ENCODE assay signal across 8 mouse cellular contexts in the genomic region with DNA sequence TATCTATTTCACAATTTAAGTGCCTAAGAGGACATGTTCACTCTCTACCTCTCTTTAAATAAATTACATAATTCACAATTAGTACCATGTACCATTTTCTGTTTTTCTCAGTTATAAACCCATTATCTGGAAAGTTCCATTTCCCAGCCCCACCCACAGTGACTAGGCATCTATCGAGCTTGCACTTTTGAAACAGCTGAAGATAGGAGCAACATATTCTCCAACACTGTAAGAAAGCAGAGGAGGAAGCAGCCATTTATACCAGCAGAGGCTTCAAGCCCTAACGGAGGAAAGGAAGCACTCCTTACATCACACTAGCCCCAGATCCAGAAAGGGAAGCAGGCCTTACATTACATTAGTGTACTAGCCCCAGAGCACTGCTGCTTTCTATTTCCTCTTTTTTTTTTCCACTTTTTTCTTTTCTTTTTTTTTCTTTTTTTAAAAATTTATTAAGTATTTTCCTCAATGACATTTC.
DNase-seq lines count a peak whose midpoint lies in the region; ATAC-seq and TF ChIP-seq lines count a peak whose summit lies in the region.

No protein-coding gene starts in this region.

- H3K9ac ChIP-seq in midbrain, embryonic 11.5 days (ENCODE audit: low read length): no peak overlapping the region

- TF ChIP-seq CTCF in bone marrow, adult 2 months (IDR thresholded peaks at IDR 0.05; ENCODE audit: control insufficient read depth, insufficient read depth, low read length): no peak

- no peak overlapping the region for H3ac ChIP-seq in myocyte (ENCODE audit: control insufficient read depth, insufficient read length)

- no peaks in the 10 kb centered on the region for H3K36me3 ChIP-seq in myocyte (ENCODE audit: control insufficient read depth, insufficient read depth)
- no peaks in the 10 kb centered on the region for H3K36me3 ChIP-seq in midbrain, embryonic 11.5 days (ENCODE audit: control insufficient read depth, insufficient read depth, low read length)

- peak; percentile 38 for ATAC-seq in inflammation-experienced regulatory T-cells, adult 6 months
- no peak for ATAC-seq in midbrain, embryonic 11.5 days (ENCODE audit: low FRiP score)

- no peaks in the 10 kb centered on the region for H3K9me3 ChIP-seq in midbrain, embryonic 11.5 days (ENCODE audit: control insufficient read depth, low read length)

- peak overlapping the region; percentile 63 for H3K4me2 ChIP-seq in myocyte (ENCODE audit: low read depth)
- H3K4me2 ChIP-seq in midbrain, embryonic 11.5 days: no peak overlapping the region

- TF ChIP-seq POLR2A in bone marrow, adult 2 months (IDR thresholded peaks at IDR 0.05; ENCODE audit: borderline replicate concordance, control insufficient read depth, low read depth, low read length): no peak
- no peak for TF ChIP-seq POLR2A in myocyte (IDR thresholded peaks at IDR 0.05; ENCODE audit: insufficient read length, low read depth)

- H3K4me3 ChIP-seq in bone marrow, adult 2 months (replicated peaks; ENCODE audit: control insufficient read depth, low read depth, low read length): no peak overlapping the region
- H3K4me3 ChIP-seq in myocyte: no peak overlapping the region
- H3K4me3 ChIP-seq in midbrain, embryonic 11.5 days (ENCODE audit: low read depth, low read length): no peak overlapping the region

- peak; percentile 94 for DNase-seq in heart, adult 11 months
- DNase-seq in heart, postnatal 4 days: no peak
- DNase-seq in retina, embryonic 14.5 days (ENCODE audit: low spot score): no peak
- DNase-seq in T-cell, adult 2 months (ENCODE audit: low spot score): no peak
- no peak for DNase-seq in midbrain, embryonic 11.5 days (ENCODE audit: low spot score, missing footprints)

- H3K79me2 ChIP-seq in myocyte (ENCODE audit: control insufficient read depth, insufficient read depth): peaks cover 12% of the 10 kb centered on the region

- H3K4me1 ChIP-seq in bone marrow, adult 2 months (ENCODE audit: control insufficient read depth, insufficient read depth, low read length): peaks cover 1% of the 10 kb centered on the region
- no peaks in the 10 kb centered on the region for H3K4me1 ChIP-seq in midbrain, embryonic 11.5 days (ENCODE audit: control insufficient read depth, insufficient read depth, low read length)

- no peaks in the 10 kb centered on the region for H3K27me3 ChIP-seq in myocyte (ENCODE audit: control insufficient read depth, insufficient read depth, insufficient read length)
- H3K27me3 ChIP-seq in midbrain, embryonic 11.5 days (ENCODE audit: control insufficient read depth, insufficient read depth, low read length): no peaks in the 10 kb centered on the region

- WGBS in bone marrow, adult 2 months: 0% methylated on average over 2 of the region's 2 CpGs
- 88% methylated on average over 2 of the region's 2 CpGs for WGBS in midbrain, embryonic 11.5 days

- peak overlapping the region; percentile 72; the same call in 1 of the 2 replicates for H3K27ac ChIP-seq in bone marrow, adult 2 months (ENCODE audit: control insufficient read depth, insufficient read depth, low read depth, low read length, poor library complexity)
- H3K27ac ChIP-seq in midbrain, embryonic 11.5 days (ENCODE audit: low read depth, low read length): no peak overlapping the region

TF ChIP-seq in myocyte, 11 proteins besides CTCF, POLR2A, EP300 and RAD21:
- TF ChIP-seq REST (IDR thresholded peaks at IDR 0.05; ENCODE audit: insufficient read depth, insufficient read length) (no peak), MAX (IDR thresholded peaks at IDR 0.05; ENCODE audit: low read depth) (no peak), MYOD1 (IDR thresholded peaks at IDR 0.05; ENCODE audit: control insufficient read depth in 1 of 3, insufficient read length in 2 of 3, low read depth in 2 of 3) (peak in 1 of 3 experiments; percentile 14), CEBPB (IDR thresholded peaks at IDR 0.05; ENCODE audit: insufficient read depth, poor library complexity, severe bottlenecking) (no peak)
